Mouse (Mus musculus): ENCODE measurements around the gene Zfp706.

GRCm38 (mm10) chr15:37054582-37054981, 47.0 kb upstream of the Zfp706 start:
- TF ChIP-seq POLR2A (IDR thresholded peaks at IDR 0.05; ENCODE audit: low read depth, low read length), result no peak
- TF ChIP-seq CTCF (IDR thresholded peaks at IDR 0.05; ENCODE audit: borderline replicate concordance, insufficient read depth, low read length), result no peak

Measured in embryonic fibroblast, embryonic 13.5 days (primary cell).